Mouse (Mus musculus) neutrophil, adult 5-6 weeks (primary cell): Measurements from ENCODE around the gene Sf3b1. TPM values are rescaled to one million over a fixed set of nuclear protein-coding genes. Genes with fewer than 3 reads are reported as not detected.
"Not testable (repeated sequence)": the region's sequence is repeated elsewhere in the genome, so short reads cannot be mapped to it uniquely, and the experiment has no call there.

Source experiments
- ATAC-seq: fragments of 151-379, 151-347 bp; 2 replicates; pipeline ENCODE4 v1.8.0; 2017; ENCODE audit warnings: mild to moderate bottlenecking, moderate TSS enrichment; ENCODE audit not compliant: insufficient number of reproducible peaks, poor library complexity, low FRiP score, severe bottlenecking; ENCODE audit errors: extremely low read depth
- total RNA-seq: library from RNA; stranded (forward); fragments of 200-1000 nt; gene quantifications from 2 replicates; pipeline ENCODE4 v1.2.3, GENCODE M21; 2017

Sf3b1 gene
- total RNA-seq, 1 experiment from 2014 or later: 808 TPM

- ATAC-seq: no peak
These were observed 3.9 kb upstream of the Sf3b1 start for GRCm38 (mm10) chr1:55031026-55031779.

- no peak for ATAC-seq
These were observed 2.2 kb upstream of the Sf3b1 start for GRCm38 (mm10) chr1:55029446-55029845.

- peak; percentile 76 for ATAC-seq
These were observed 1.4 kb upstream of the Sf3b1 start for GRCm38 (mm10) chr1:55028512-55029249.

GRCm38 (mm10) chr1:55027966-55028365 is 685 bp upstream of the Sf3b1 start:
- ATAC-seq: no peak

- ATAC-seq: no peak
These were observed 633 bp downstream of the Sf3b1 start for GRCm38 (mm10) chr1:55026444-55027252.

- no peak for ATAC-seq
These were observed 1.4 kb downstream of the Sf3b1 start for GRCm38 (mm10) chr1:55025656-55026430.

- ATAC-seq: no peak
These were observed 5.4 kb downstream of the Sf3b1 start for GRCm38 (mm10) chr1:55021907-55022306.

- ATAC-seq: no peak
These were observed 14.8 kb downstream of the Sf3b1 start for GRCm38 (mm10) chr1:55012513-55012912.

GRCm38 (mm10) chr1:55008313-55008712 is 19.0 kb downstream of the Sf3b1 start:
- not testable (repeated sequence) for ATAC-seq

GRCm38 (mm10) chr1:54993581-54993980 is 33.7 kb downstream of the Sf3b1 start:
- ATAC-seq: no peak

- ATAC-seq: no peak
These were observed 41.0 kb downstream of the Sf3b1 start for GRCm38 (mm10) chr1:54986248-54986647.

GRCm38 (mm10) chr1:54985831-54986230 is 41.5 kb downstream of the Sf3b1 start:
- ATAC-seq: no peak

- ATAC-seq: no peak
These were observed 43.1 kb downstream of the Sf3b1 start for GRCm38 (mm10) chr1:54984154-54984553.

GRCm38 (mm10) chr1:54983339-54983738 is 43.9 kb downstream of the Sf3b1 start:
- no peak for ATAC-seq

- ATAC-seq: no peak
These were observed 44.6 kb downstream of the Sf3b1 start for GRCm38 (mm10) chr1:54982636-54983035.

- ATAC-seq: no peak
These were observed 47.9 kb downstream of the Sf3b1 start for GRCm38 (mm10) chr1:54979226-54979984.

- no peak for ATAC-seq
These were observed 55.4 kb downstream of the Sf3b1 start for GRCm38 (mm10) chr1:54971687-54972404.

- ATAC-seq: no peak
These were observed 60.4 kb downstream of the Sf3b1 start for GRCm38 (mm10) chr1:54966858-54967257.
